Mouse (Mus musculus): ENCODE data around the gene Fes.
"Not testable (repeated sequence)": the region's sequence is repeated elsewhere in the genome, so short reads cannot be mapped to it uniquely, and the experiment has no call there.

The Fes gene

GRCm38 (mm10) chr7:80404101-80404894 is 16.6 kb upstream of the Fes start:
- peak; percentile 34 for DNase-seq

- DNase-seq = no peak
Measured at GRCm38 (mm10) chr7:80403551-80403950, 15.8 kb upstream of the Fes start.

GRCm38 (mm10) chr7:80402651-80403321 is 15.0 kb upstream of the Fes start:
- peak; percentile 71 for DNase-seq

- DNase-seq = peak; percentile 58
Measured at GRCm38 (mm10) chr7:80401860-80402641, 14.3 kb upstream of the Fes start.

- DNase-seq = no peak
Measured at GRCm38 (mm10) chr7:80401041-80401859, 13.5 kb upstream of the Fes start.

GRCm38 (mm10) chr7:80400571-80400970 is 12.8 kb upstream of the Fes start:
- no peak for DNase-seq

GRCm38 (mm10) chr7:80400099-80400498 is 12.4 kb upstream of the Fes start:
- no peak for DNase-seq

- no peak for DNase-seq
Measured at GRCm38 (mm10) chr7:80398654-80399444, 11.1 kb upstream of the Fes start.

- DNase-seq = no peak
Measured at GRCm38 (mm10) chr7:80397986-80398385, 10.2 kb upstream of the Fes start.

- not testable (repeated sequence) for DNase-seq
Measured at GRCm38 (mm10) chr7:80396427-80396826, 8.7 kb upstream of the Fes start.

GRCm38 (mm10) chr7:80394600-80394999 is 6.9 kb upstream of the Fes start:
- no peak for DNase-seq

GRCm38 (mm10) chr7:80392119-80392518 is 4.4 kb upstream of the Fes start:
- DNase-seq = no peak

- DNase-seq = no peak
Measured at GRCm38 (mm10) chr7:80387033-80387632, 613 bp downstream of the Fes start.

- DNase-seq = peak; percentile 90
Measured at GRCm38 (mm10) chr7:80386235-80386930, 1.4 kb downstream of the Fes start.

GRCm38 (mm10) chr7:80382919-80383318 is 4.8 kb downstream of the Fes start:
- DNase-seq = no peak

- peak; percentile 67 for DNase-seq
Measured at GRCm38 (mm10) chr7:80379531-80379930, 8.2 kb downstream of the Fes start.

GRCm38 (mm10) chr7:80377471-80377870 is 10.3 kb downstream of the Fes start:
- peak; percentile 71 for DNase-seq

GRCm38 (mm10) chr7:80376192-80376591 is 11.6 kb downstream of the Fes start:
- no peak for DNase-seq

GRCm38 (mm10) chr7:80375376-80376039 is 12.2 kb downstream of the Fes start:
- DNase-seq = peak; percentile 30

- no peak for DNase-seq
Measured at GRCm38 (mm10) chr7:80374733-80375132, 13.0 kb downstream of the Fes start.

All from thymus, postnatal 14 days (tissue).